Mouse (Mus musculus) liver, embryonic 14.5 days (tissue): Measurements from ENCODE around the gene U2af1l4.

Experiments used
- CTCF ChIP-seq: IDR thresholded peaks from 2 replicates; pipeline ENCODE4 v1.5.1; 2016; ENCODE audit warnings: antibody characterized with exemption, low read depth, control low read depth
- EP300 ChIP-seq: IDR thresholded peaks from 2 replicates; pipeline ENCODE4 v1.6.1; 2016; ENCODE audit warnings: antibody characterized with exemption, low read depth

DNA sequence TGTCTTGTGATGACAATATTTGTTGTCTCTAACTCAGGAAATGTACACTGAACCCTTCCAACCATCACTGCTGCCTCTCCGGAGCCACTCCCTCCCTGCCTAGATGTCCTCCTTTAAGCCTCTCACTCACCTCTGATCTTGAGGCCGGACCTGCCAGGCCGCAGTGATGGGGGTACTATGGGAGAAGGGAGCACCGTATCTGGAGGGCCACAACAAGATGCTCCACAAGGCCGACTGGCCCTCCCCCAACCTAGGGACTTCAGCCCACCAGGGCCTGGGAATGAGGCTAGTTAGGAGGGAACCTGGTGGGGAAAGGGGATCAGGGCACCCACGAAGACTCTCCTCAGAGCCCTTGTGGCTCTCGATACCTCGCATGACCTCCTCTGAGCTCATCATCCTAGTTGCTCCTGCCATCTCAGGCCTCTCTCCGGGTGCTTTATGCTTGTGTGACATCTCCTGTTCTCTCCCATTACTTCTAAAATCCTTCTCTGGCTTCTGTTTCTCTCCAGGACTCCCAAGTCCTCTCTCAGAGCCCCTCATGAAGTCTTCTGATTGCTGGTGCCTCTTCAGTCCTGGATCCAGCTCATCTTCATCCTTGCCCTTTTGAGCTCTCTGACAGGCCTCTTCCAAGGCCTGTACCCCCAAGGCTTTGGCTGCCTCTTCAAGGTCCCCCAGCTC, 28.0 kb downstream of the U2af1l4 start:
- no peak for TF ChIP-seq EP300
- TF ChIP-seq CTCF, result no peak
